Mouse (Mus musculus) lung, postnatal 4 days (tissue): Measurements from ENCODE around the gene Cxcl5.

Experiments
- DNase-seq, 2 experiments: peaks; one replicate each; pipeline ENCODE4 v3.0.0; 2021

Cxcl5 gene

GRCm38 (mm10) chr5:90759077-90760065 is at the start of gene Cxcl5:
Gene Cxcl5 (plus strand): TSS chr5:90759360.
- DNase-seq = no peak

GRCm38 (mm10) chr5:90711409-90711808 is 47.8 kb upstream of the Cxcl5 start:
- DNase-seq = no peak

- DNase-seq = no peak
Observed at GRCm38 (mm10) chr5:90717937-90718336, 41.2 kb upstream of the Cxcl5 start.

- DNase-seq = no peak
Observed at GRCm38 (mm10) chr5:90722656-90723055, 36.5 kb upstream of the Cxcl5 start.

GRCm38 (mm10) chr5:90728254-90728653 is 30.9 kb upstream of the Cxcl5 start:
- DNase-seq = no peak

- peak; percentile 30 to 43 for DNase-seq
Observed at GRCm38 (mm10) chr5:90731480-90731879, 27.7 kb upstream of the Cxcl5 start.

- DNase-seq = peak in 1 of 2 experiments; percentile 31
Observed at GRCm38 (mm10) chr5:90742029-90742428, 17.1 kb upstream of the Cxcl5 start.

- DNase-seq = no peak
Observed at GRCm38 (mm10) chr5:90753934-90754333, 5.2 kb upstream of the Cxcl5 start.

GRCm38 (mm10) chr5:90758020-90758605 is 1.0 kb upstream of the Cxcl5 start:
- DNase-seq = no peak

- no peak for DNase-seq
Observed at GRCm38 (mm10) chr5:90760303-90760702, 1.1 kb downstream of the Cxcl5 start.

- no peak for DNase-seq
Observed at GRCm38 (mm10) chr5:90760844-90761243, 1.7 kb downstream of the Cxcl5 start.

- no peak for DNase-seq
Observed at GRCm38 (mm10) chr5:90761834-90762233, 2.7 kb downstream of the Cxcl5 start.

- no peak for DNase-seq
Observed at GRCm38 (mm10) chr5:90763912-90764665, 4.9 kb downstream of the Cxcl5 start.

GRCm38 (mm10) chr5:90765821-90766606 is 6.9 kb downstream of the Cxcl5 start:
- no peak for DNase-seq

GRCm38 (mm10) chr5:90768218-90768617 is 9.1 kb downstream of the Cxcl5 start, which contains the start of gene Ppbp:
Gene Ppbp (plus strand): TSS chr5:90768518.
- no peak for DNase-seq

GRCm38 (mm10) chr5:90771369-90771768 is 12.2 kb downstream of the Cxcl5 start:
- no peak for DNase-seq

GRCm38 (mm10) chr5:90771880-90772653 is 12.9 kb downstream of the Cxcl5 start, which contains the start of gene Pf4:
Gene Pf4 (plus strand): TSS chr5:90772435.
- peak; percentile 26 to 54 for DNase-seq

- DNase-seq = no peak
Observed at GRCm38 (mm10) chr5:90775562-90775961, 16.4 kb downstream of the Cxcl5 start.

- no peak for DNase-seq
Observed at GRCm38 (mm10) chr5:90777621-90778020, 18.5 kb downstream of the Cxcl5 start.

GRCm38 (mm10) chr5:90778856-90779255 is 19.7 kb downstream of the Cxcl5 start:
- DNase-seq = no peak

GRCm38 (mm10) chr5:90783697-90784096 is 24.5 kb downstream of the Cxcl5 start:
- DNase-seq = no peak
